Mouse (Mus musculus) liver, embryonic 14.5 days (tissue): ENCODE measurements around the gene Gm10300. TPM values are rescaled to one million over a fixed set of nuclear protein-coding genes. Genes with fewer than 3 reads are reported as not detected.
A peak's percentile ranks its signal among the peaks of the same experiment; 100 is the strongest.

Experiments used
- ATAC-seq: fragments of 200-750 bp; cut with Nextera tagmentation; 2 replicates; pipeline ENCODE4 v1.8.0; 2017; ENCODE audit warnings: moderate number of reproducible peaks, mild to moderate bottlenecking, moderate library complexity; ENCODE audit not compliant: insufficient read depth
- DNase-seq, 3 experiments: peaks; one replicate each; pipeline ENCODE4 v3.0.0-alpha.2; 2012 to 2013; ENCODE audit warnings: low read depth in 3 of 3, low spot score in 3 of 3
- H3K27ac ChIP-seq: fragments of 300-500 bp; sonication (generic); 2 replicates; pipeline ENCODE4 v1.5.1; 2014; ENCODE audit warnings: moderate library complexity, mild to moderate bottlenecking, control low read depth, inconsistent platforms
- H3K27me3 ChIP-seq: fragments of 300-500 bp; sonication (generic); 2 replicates; pipeline ENCODE4 v1.6.1; 2014; ENCODE audit warnings: mild to moderate bottlenecking, low read length, moderate library complexity; ENCODE audit not compliant: control insufficient read depth, insufficient read depth
- H3K36me3 ChIP-seq: fragments of 300-500 bp; sonication (generic); replicated peaks from 2 replicates; pipeline ENCODE4 v1.6.1; 2014; ENCODE audit warnings: low read depth; ENCODE audit not compliant: control insufficient read depth, insufficient read depth
- H3K4me1 ChIP-seq, 2 experiments: fragments of 200-500 bp in 1 of 2; fragments of 300-500 bp in 1 of 2; sonication (generic) in 1 of 2; replicated peaks; 2 replicates each; pipeline ENCODE4 v1.6.1; 2012 to 2014; ENCODE audit warnings: antibody characterized with exemption in 1 of 2, inconsistent platforms in 1 of 2, low read length in 1 of 2; ENCODE audit not compliant: control insufficient read depth in 2 of 2, insufficient read depth in 2 of 2
- H3K4me2 ChIP-seq: fragments of 300-500 bp; sonication (generic); 2 replicates; pipeline ENCODE4 v1.6.1; 2014; ENCODE audit warnings: low read depth, mild to moderate bottlenecking, control low read depth, moderate library complexity
- H3K4me3 ChIP-seq, 2 experiments: fragments of 200-500 bp in 1 of 2; fragments of 300-500 bp in 1 of 2; sonication (generic) in 1 of 2; 2 replicates each; pipeline ENCODE4 v1.5.1; 2012 to 2014; ENCODE audit warnings: low read depth in 2 of 2, low read length in 2 of 2, mild to moderate bottlenecking in 2 of 2, control low read depth in 1 of 2, inconsistent platforms in 1 of 2, moderate library complexity in 1 of 2; ENCODE audit not compliant: insufficient read depth in 1 of 2
- H3K9ac ChIP-seq: fragments of 300-500 bp; sonication (generic); replicated peaks from 2 replicates; pipeline ENCODE4 v1.6.1; 2014; ENCODE audit warnings: mild to moderate bottlenecking, control low read depth, moderate library complexity
- H3K9me3 ChIP-seq: fragments of 300-500 bp; sonication (generic); 2 replicates; pipeline ENCODE4 v1.6.1; 2016; ENCODE audit warnings: low read length, mixed read lengths; ENCODE audit not compliant: control insufficient read depth
- CTCF ChIP-seq: IDR thresholded peaks from 2 replicates; pipeline ENCODE4 v1.5.1; 2016; ENCODE audit warnings: antibody characterized with exemption, low read depth, control low read depth
- EP300 ChIP-seq: IDR thresholded peaks from 2 replicates; pipeline ENCODE4 v1.6.1; 2016; ENCODE audit warnings: antibody characterized with exemption, low read depth
- WGBS: fragments of 180-500 bp; shearing (Covaris S2); extraction: QIAGEN DNeasy Blood & Tissue Kit; methylation state at CpG from one replicate; pipeline ENCODE4 v1.1.7; 2014; ENCODE audit not compliant: insufficient replicate concordance; 5-methylcytosine and 5-hydroxymethylcytosine counted together
- polyA plus RNA-seq, 2 experiments: library from polyadenylated mRNA; depleted of rRNA in 1 of 2; stranded (reverse) in 1 of 2; unstranded in 1 of 2; fragments of >200 nt; fragmentation: Nextera tagmentation in 1 of 2; extraction: Ambion mirVana in 1 of 2; gene quantifications; 2 replicates each; pipeline versions ENCODE4 v1.2.1 to v1.2.3; 2012 to 2014

The Gm10300 gene
- polyA plus RNA-seq, 2 experiments = 0.15 to 0.32 TPM

GRCm38 (mm10) chr4:132027806-132028205, 46.7 kb upstream of the Gm10300 start:
- whole genome bisulfite sequencing = 93% methylated on average over 1 of the region's 1 CpGs
- peak overlapping the region; percentile 79 for H3K27ac ChIP-seq
- no peak overlapping the region; a peak in 1 of 4 replicates for H3K4me3 ChIP-seq
- H3K27me3 ChIP-seq = no peaks in the 10 kb centered on the region
- peak overlapping the region; percentile 44 for H3K4me2 ChIP-seq
- H3K9ac ChIP-seq = peak overlapping the region; percentile 61
- H3K9me3 ChIP-seq = no peaks in the 10 kb centered on the region
- no peak for ATAC-seq
- H3K4me1 ChIP-seq = peaks cover 61 to 67% of the 10 kb centered on the region in 2 experiments
- H3K36me3 ChIP-seq = peaks cover 24% of the 10 kb centered on the region
- DNase-seq = no peak
- TF ChIP-seq CTCF (no peak), EP300 (no peak)

- Histone ChIP-seq H3K27ac (peak overlapping the region; percentile 72), H3K27me3 (no peaks in the 10 kb centered on the region), H3K4me2 (peak overlapping the region; percentile 39), H3K4me3 (no peak overlapping the region), H3K36me3 (peaks cover 11% of the 10 kb centered on the region; the same call in 1 of the 2 replicates), H3K9me3 (no peaks in the 10 kb centered on the region), H3K9ac (peak overlapping the region; percentile 32; the same call in 1 of the 2 replicates), H3K4me1 (peaks cover 55% of the 10 kb centered on the region in 2 experiments)
- TF ChIP-seq EP300 = no peak
- no peak for TF ChIP-seq CTCF
- 19% methylated on average over 10 of the region's 10 CpGs for WGBS
- peak; percentile 43; the same call in 1 of the 2 replicates for ATAC-seq
- no peak for DNase-seq
Measured at GRCm38 (mm10) chr4:132029851-132030741, 44.4 kb upstream of the Gm10300 start.

- H3K27ac ChIP-seq = no peak overlapping the region
- WGBS = 63% methylated on average over 1 of the region's 1 CpGs
- H3K9ac ChIP-seq = no peak overlapping the region
- no peak overlapping the region for H3K4me2 ChIP-seq
- DNase-seq = no peak
- H3K9me3 ChIP-seq = no peaks in the 10 kb centered on the region
- no peak for ATAC-seq
- TF ChIP-seq EP300 (0 out of 2 replicates have a peak, but pooled peaks have one; percentile 15), CTCF (peak; percentile 58)
- H3K27me3 ChIP-seq = no peaks in the 10 kb centered on the region
- no peak overlapping the region for H3K4me3 ChIP-seq
- peaks cover 43 to 46% of the 10 kb centered on the region in 2 experiments for H3K4me1 ChIP-seq
- H3K36me3 ChIP-seq = peaks cover 25% of the 10 kb centered on the region
Measured at GRCm38 (mm10) chr4:132033183-132033582, 41.3 kb upstream of the Gm10300 start.

GRCm38 (mm10) chr4:132034242-132034641, 40.3 kb upstream of the Gm10300 start:
- H3K27me3 ChIP-seq = no peaks in the 10 kb centered on the region
- no peak overlapping the region for H3K27ac ChIP-seq
- WGBS = 85% methylated on average over 2 of the region's 2 CpGs
- H3K4me2 ChIP-seq = no peak overlapping the region
- DNase-seq (no peak), ATAC-seq (no peak)
- peaks cover 44 to 47% of the 10 kb centered on the region in 2 experiments for H3K4me1 ChIP-seq
- H3K36me3 ChIP-seq = peaks cover 33% of the 10 kb centered on the region
- no peak overlapping the region for H3K4me3 ChIP-seq
- TF ChIP-seq CTCF = no peak
- TF ChIP-seq EP300 = no peak
- H3K9me3 ChIP-seq = no peaks in the 10 kb centered on the region
- no peak overlapping the region for H3K9ac ChIP-seq

- no peak for TF ChIP-seq CTCF
- no peak for TF ChIP-seq EP300
- H3K4me1 ChIP-seq = peaks cover 49 to 53% of the 10 kb centered on the region in 2 experiments
- no peak overlapping the region for H3K9ac ChIP-seq
- H3K27me3 ChIP-seq = no peaks in the 10 kb centered on the region
- ATAC-seq (no peak), DNase-seq (no peak)
- peaks cover 27% of the 10 kb centered on the region for H3K36me3 ChIP-seq
- H3K4me2 ChIP-seq = no peak overlapping the region
- H3K4me3 ChIP-seq = no peak overlapping the region
- 79% methylated on average over 5 of the region's 5 CpGs for WGBS
- H3K9me3 ChIP-seq = no peaks in the 10 kb centered on the region
- no peak overlapping the region for H3K27ac ChIP-seq
Measured at GRCm38 (mm10) chr4:132037137-132037536, 37.4 kb upstream of the Gm10300 start.
